20 mouse cellular contexts compared by ENCODE assay signal in genomic region chr15:9535200-9535599, GRCm38 (mm10). TPM values are rescaled to one million over a fixed set of nuclear protein-coding genes. Genes with fewer than 3 reads are reported as not detected.
"Had no signal": no experiment of that assay in that cellular context is flagged by ENCODE, and none has a peak within 500 bp of the region (broad histone marks: within the 10 kb centered on the region; RNA-seq: fewer than 3 reads in every experiment).

No protein-coding gene starts in this region.

- H3K4me1 ChIP-seq: kidney, embryonic 15.5 days; liver, embryonic 13.5 days; midbrain, embryonic 10.5 days; midbrain, embryonic 13.5 days; neural tube, embryonic 12.5 days; neural tube, embryonic 15.5 days had no signal

- H3K27me3 ChIP-seq: kidney, embryonic 15.5 days; liver, embryonic 13.5 days; midbrain, embryonic 13.5 days; neural tube, embryonic 12.5 days; neural tube, embryonic 15.5 days had no signal

- H3K4me3 ChIP-seq: kidney, embryonic 15.5 days; liver, embryonic 13.5 days; midbrain, embryonic 10.5 days; midbrain, embryonic 13.5 days; neural tube, embryonic 12.5 days; neural tube, embryonic 15.5 days had no signal

- H3K27ac ChIP-seq: kidney, embryonic 15.5 days; liver, embryonic 13.5 days; macrophage; midbrain, embryonic 10.5 days; midbrain, embryonic 13.5 days; neural tube, embryonic 12.5 days; neural tube, embryonic 15.5 days; stomach, postnatal 0 days had no signal

- ATAC-seq: lung, postnatal 0 days; midbrain, embryonic 13.5 days; midbrain, embryonic 16.5 days had no signal

- H3K9me3 ChIP-seq: kidney, embryonic 15.5 days; liver, embryonic 13.5 days; midbrain, embryonic 10.5 days; midbrain, embryonic 13.5 days; neural tube, embryonic 12.5 days; neural tube, embryonic 15.5 days had no signal

- DNase-seq: kidney, adult 11 months; kidney, adult 8-10 months; kidney, postnatal 10 days; kidney, postnatal 36 days; layer of hippocampus, adult 9-11 months; liver, embryonic 13.5 days; lung, embryonic 14.5 days; retina, postnatal 1 day; thymus, adult 2 months; thymus, postnatal 14 days; thymus, postnatal 4 days had no signal

- H3K4me2 ChIP-seq: kidney, embryonic 15.5 days; liver, embryonic 13.5 days; lung, embryonic 14.5 days; midbrain, embryonic 13.5 days; neural tube, embryonic 12.5 days; neural tube, embryonic 15.5 days had no signal

- H3K36me3 ChIP-seq: kidney, embryonic 15.5 days; liver, embryonic 13.5 days; midbrain, embryonic 10.5 days; midbrain, embryonic 13.5 days; neural tube, embryonic 12.5 days; neural tube, embryonic 15.5 days had no signal

- H3K9ac ChIP-seq: kidney, embryonic 15.5 days; liver, embryonic 13.5 days; lung, embryonic 14.5 days; midbrain, embryonic 13.5 days; neural tube, embryonic 12.5 days; neural tube, embryonic 15.5 days had no signal

RNA-seq across cellular contexts. Expression of gene Il7r, which starts 5.2 kb away (rescaled TPM):
- polyA plus RNA-seq: midbrain, embryonic 16.5 days; neural tube, embryonic 12.5 days had no signal
